Mouse (Mus musculus) liver, embryonic 14.5 days (tissue): ENCODE results near the gene Wnt6.

Source experiments
- CTCF ChIP-seq: IDR thresholded peaks from 2 replicates; pipeline ENCODE4 v1.5.1; 2016; ENCODE audit warnings: antibody characterized with exemption, low read depth, control low read depth
- EP300 ChIP-seq: IDR thresholded peaks from 2 replicates; pipeline ENCODE4 v1.6.1; 2016; ENCODE audit warnings: antibody characterized with exemption, low read depth

DNA sequence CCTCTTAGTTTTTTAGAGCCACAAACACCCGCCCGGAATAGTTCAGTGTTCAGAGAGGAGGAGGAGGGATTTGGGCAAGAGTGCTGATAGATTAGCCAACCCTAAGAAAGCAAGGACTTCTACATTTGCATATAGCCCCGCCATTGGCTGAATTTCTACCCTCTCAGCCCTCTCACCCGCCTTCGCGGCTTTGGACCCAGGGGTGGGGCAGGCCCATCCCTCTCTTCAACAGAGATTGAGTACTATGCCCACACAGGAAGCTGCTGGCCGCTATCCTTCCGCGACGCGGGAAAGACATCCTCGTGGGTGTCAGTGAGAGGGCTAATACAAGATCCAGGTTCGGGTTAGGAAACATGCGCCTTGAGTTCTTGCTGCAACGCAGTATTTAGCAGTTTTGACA, 1.4 kb downstream of the Wnt6 start:
- no peak for TF ChIP-seq CTCF
- TF ChIP-seq EP300, result no peak
